Mouse (Mus musculus): ENCODE measurements at regions not wholly inside any gene's neighbourhood (a gene's known extent, or its start where the extent isn't known, plus 50 kb on each side); places are given as distances from the start of the nearest gene placed in this dataset.

- DNase-seq (ENCODE audit: low read depth) = no peak
Observed at GRCm38 (mm10) chr14:67139152-67139551, 1130.1 kb upstream of the Gulo start.

- no peak for DNase-seq (ENCODE audit: low read depth)
Observed at GRCm38 (mm10) chr14:67136141-67136498, 1127.1 kb upstream of the Gulo start.

- DNase-seq (ENCODE audit: low read depth) = no peak
Observed at GRCm38 (mm10) chr14:67135221-67136140, 1126.5 kb upstream of the Gulo start.

- DNase-seq (ENCODE audit: low read depth) = no peak
Observed at GRCm38 (mm10) chr14:67133221-67133620, 1124.2 kb upstream of the Gulo start.

GRCm38 (mm10) chr14:67127118-67127517 is 1118.1 kb upstream of the Gulo start:
- no peak for DNase-seq (ENCODE audit: low read depth)

- DNase-seq (ENCODE audit: low read depth) = no peak
Observed at GRCm38 (mm10) chr14:67126254-67126653, 1117.2 kb upstream of the Gulo start.

GRCm38 (mm10) chr14:67123300-67123699 is 1114.3 kb upstream of the Gulo start:
- DNase-seq (ENCODE audit: low read depth) = no peak
